Mouse (Mus musculus) cerebellum, postnatal 36 days (tissue): ENCODE measurements at regions not wholly inside any gene's neighbourhood (a gene's known extent, or its start where the extent isn't known, plus 50 kb on each side); places are given as distances from the start of the nearest gene placed in this dataset.
A peak's percentile ranks its signal among the peaks of the same experiment; 100 is the strongest.
"Not testable (repeated sequence)": the region's sequence is repeated elsewhere in the genome, so short reads cannot be mapped to it uniquely, and the experiment has no call there.

ENCODE experiments used
- DNase-seq, 2 experiments: peaks; one replicate each; pipeline ENCODE4 v3.0.0; 2021 to 2022; ENCODE audit warnings: mixed read lengths in 2 of 2

DNA sequence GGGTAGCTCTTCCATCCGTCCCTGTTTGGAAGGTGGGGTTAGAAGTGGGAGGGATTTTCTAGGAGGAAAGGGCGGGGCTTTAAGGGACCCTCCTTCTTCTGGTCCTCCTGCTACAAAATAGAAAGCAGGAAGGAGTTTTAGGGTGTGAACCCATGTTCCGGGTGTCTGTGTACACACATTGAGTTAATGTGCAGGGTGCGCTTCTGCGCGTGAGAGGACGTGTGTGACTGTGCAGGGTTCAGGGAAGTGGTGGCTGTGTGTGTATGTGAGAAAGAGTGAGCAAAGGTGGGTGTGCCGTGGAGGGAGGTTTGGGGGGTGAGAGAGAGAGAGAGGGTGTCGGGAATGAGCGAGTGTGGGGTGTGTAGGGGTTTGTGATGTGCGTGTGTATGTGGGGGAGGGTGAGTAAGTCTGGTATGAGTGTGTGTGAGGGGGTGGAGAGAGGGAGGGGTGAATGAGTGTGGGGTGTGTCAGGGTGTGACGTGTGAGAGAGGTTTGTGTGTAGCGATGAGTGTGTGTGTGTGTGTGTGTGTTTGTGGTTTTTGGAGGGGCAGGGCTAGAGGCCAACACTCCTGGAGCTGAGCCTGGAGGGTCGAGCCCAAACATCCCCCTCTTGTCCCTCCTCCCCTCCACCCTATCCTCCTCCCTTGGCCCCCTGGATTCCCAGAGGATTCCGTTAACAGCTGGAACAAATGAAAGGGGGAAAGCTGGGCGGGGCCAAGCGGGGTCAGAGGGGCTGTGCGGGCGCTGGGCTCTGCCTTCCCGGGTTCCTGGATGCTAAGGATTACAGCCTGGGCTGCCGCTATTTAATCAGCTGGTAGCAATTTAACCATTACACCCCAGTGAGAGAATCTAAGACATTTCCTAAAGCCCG is 95.3 kb upstream of the Med13l start:
- no peak for DNase-seq

DNA sequence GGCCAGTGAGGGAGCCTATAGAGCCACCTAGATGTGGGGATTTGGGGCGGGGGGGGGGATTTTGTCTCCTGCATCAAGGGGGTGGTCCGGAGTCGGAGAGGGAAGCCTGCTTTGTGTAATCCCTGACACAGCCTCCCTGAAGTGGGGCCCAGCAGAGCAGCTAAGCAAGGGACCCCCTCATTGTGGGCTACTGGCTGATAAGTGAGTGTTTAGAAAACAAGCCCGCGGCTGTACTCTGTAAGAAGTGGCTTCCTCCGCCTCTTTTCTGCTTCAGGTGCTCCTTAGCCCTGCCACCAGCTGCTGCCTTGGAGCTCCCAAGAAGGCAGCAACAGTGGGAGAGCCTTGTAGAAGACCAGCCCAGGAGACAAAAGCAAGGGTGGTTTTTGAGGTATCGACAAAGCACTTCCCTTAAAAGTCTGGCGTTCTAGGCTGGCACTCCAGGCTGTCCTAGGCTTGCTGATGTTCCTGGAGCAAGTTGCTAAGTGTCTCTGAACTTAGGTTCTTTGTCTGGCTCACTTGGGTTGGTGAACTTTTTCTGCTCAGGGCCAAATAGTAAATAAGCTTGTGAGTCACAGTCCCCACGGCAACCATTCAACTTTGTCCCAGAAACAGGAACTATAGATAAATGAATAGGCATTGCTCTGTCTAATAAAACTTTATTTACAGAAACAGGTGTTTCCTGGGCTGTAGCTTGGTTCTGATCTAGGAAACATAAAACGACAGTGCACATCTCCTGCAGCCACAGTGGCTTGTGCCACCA is 94.3 kb upstream of the Med13l start:
- DNase-seq: no peak

DNA sequence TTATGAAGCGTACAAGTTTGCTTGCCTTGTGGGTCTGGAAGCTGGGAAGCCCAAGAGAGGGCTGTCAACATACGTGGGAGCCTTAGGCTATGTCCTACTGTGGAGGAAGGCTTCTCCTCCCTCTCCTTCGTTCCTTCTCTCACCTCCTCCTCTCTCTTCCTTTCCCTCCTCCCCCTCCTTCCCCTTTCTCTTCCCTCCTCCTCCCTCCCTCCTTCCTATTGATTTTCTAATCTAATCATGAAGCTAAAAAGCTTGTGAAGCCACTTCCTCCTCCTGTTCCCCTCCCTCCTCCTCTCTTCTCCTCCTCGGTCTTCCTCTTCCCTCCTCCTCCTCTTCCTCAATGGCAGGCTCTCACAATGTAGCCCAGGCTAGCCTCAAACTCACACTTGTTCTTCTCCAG is 91.7 kb upstream of the Med13l start:
- DNase-seq: no peak

DNA sequence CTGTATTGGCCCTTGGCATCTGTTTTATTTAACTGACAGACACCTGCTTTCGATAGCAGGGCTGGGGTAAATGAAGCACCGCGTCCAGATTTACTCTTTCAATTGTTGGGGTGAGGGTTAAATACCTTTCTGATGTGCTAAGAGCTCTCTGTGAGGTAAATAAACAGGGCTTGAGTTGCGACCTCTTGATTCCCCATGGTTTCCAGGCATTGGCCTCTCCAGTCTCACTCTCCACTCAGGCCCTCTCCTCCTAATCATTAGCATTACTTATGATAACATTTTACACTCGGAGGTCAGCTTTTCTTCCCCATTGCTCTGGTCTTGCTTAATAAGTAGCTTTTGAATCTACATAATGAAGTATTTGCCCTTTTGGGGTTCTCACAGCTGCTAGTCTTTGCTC is 88.9 kb upstream of the Med13l start:
- no peak for DNase-seq

DNA sequence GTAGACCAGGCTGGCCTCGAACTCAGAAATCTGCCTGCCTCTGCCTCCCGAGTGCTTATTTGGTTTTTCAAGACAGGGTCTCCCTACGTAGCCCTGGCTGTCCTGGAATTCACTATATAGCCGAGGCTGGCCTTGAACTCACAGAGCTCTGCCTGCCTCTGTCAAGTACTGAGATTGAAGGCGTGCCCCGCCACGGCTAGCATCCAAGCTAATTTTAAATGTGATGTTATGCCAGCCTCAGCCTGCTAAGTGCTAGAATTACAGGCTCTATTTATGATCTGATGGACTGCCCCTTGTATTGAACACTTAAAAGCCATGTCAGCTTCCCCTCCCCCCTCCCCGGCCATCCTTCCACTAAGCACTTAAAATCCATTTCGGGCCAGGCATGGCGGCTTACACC is 88.2 kb upstream of the Med13l start:
- no peak for DNase-seq

GRCm38 (mm10) chr5:118473128-118473730 is 87.2 kb upstream of the Med13l start:
- DNase-seq: no peak

DNA sequence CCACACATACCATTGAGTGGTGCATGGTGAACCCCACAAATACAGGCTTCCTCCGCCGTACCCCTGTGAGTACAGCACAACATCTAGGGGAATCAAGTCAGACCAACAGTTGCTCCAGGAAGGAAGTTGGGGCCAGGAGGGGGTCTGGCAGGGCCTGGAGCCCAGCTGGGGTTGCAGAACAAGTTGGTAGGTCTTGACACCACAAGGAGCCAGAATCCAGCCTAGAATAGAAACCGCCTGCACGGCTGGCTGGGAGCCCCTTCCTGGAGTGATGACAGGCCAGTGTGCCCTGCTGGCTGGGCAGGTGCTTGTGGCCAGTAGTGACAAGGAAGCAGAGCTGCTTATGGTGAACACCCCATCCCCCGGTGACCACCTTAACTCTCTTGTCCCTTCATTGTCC is 83.9 kb upstream of the Med13l start:
- DNase-seq: no peak

DNA sequence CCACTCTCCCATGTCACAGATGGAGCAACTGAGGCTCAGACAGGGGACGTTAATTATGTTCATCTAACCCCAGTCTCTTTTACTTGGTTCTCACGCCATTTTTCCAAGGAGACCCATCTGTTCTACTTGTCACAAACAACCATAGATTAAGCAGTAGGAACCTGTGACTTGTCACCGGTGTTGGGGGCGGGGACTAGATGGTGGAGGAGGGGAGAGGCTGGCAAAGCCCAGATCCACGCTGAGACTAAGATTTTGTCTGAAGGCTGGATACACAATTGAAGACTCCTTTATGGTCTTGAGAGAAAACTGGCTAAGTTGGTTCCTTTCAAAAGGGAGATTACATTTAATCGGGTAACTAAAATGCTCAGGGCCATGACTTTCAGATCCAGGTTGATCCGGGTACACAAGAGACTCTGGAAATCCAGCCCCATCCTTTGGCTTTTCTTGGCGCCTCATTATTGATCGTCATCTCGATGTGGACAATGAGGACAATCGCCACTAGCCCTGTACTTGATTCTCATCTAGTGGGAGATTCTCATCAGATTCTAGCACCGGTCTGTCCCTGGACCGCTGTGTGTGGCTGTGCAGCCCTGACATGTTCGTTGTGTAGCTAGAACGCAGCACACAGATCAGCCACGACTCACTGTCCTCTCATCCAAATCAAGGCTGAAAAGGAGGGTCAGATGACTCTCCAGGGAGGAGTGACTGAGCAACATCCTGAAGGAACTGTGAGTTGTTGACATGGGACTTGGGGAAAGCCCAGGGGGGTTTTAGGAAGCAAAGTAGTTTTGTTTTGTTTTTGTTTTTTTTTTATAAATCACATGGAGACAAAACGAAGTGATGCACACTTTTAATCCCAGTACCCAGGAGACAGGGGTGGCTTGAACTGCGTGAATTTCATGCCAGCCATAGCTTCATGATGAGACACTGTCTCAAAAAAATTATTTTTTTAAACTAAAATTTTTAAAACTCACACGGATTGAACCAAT is 83.1 kb upstream of the Med13l start:
- DNase-seq: no peak

- peak; percentile 10 to 13 for DNase-seq
Measured at GRCm38 (mm10) chr5:118478120-118478768, 82.2 kb upstream of the Med13l start.

DNA sequence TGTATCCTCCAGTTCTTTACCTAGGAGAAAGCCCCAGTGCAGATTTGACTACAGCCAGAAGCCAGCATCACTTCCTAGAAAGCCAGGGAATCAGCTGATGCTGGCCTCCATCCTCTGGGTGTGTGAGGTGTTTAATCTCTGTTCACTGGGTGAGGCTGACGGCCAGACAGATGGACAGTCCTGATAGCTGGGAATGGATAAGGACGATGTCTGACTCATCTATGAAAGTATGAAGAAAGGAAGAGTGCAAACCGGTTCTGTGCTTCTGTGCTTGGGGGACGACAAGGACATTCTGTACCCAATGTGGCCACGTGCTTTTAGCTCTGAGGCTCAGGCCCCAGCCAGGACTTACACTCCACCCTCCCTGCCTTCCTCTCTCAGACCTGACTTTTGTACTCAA is 80.5 kb upstream of the Med13l start:
- DNase-seq: no peak

GRCm38 (mm10) chr5:118480965-118481793 is 79.3 kb upstream of the Med13l start:
- no peak for DNase-seq

GRCm38 (mm10) chr5:118481794-118482049 is 78.8 kb upstream of the Med13l start:
- no peak for DNase-seq

- no peak for DNase-seq
Measured at GRCm38 (mm10) chr5:118482598-118482997, 77.9 kb upstream of the Med13l start.

GRCm38 (mm10) chr5:118483001-118483400 is 77.5 kb upstream of the Med13l start:
- DNase-seq: no peak

GRCm38 (mm10) chr5:118483532-118483931 is 76.9 kb upstream of the Med13l start:
- DNase-seq: no peak

DNA sequence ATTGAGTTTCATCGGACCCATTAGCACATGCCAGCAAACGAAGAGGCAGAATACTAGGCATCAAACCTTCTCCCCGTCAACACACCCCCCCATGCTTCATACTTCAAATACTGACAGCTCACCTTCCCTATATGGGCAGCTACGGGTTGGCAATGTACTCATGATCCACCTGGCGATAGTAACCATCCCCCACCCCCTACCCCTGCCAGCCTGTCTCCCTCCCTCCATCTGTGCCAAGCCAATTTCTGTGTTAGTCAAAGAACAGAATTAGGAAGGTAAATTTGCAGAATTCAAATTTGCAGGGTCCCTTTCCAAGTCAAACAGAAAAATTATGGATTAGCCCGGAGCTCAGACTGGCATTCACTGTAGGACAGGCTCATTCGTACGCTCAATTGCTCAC is 75.3 kb upstream of the Med13l start:
- DNase-seq: no peak

DNA sequence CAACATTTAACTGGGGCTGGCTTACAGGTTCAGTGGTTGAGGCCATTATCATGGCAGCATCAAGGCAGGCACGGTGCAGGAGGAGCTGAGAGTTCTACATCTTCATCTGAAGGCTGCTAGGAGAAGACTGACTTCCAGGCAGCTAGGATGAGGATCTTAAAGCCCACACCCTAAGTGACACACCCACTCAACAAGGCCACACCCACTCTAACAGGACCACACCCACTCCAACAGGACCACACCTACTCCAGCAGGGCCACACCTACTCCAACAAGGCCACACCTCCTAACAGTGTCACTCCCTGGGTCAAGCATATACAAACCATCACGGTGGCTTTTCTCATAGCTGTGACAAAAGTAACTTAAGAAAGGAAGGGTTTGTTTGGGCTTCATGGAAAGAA is 68.0 kb upstream of the Med13l start:
- not testable (repeated sequence) for DNase-seq

DNA sequence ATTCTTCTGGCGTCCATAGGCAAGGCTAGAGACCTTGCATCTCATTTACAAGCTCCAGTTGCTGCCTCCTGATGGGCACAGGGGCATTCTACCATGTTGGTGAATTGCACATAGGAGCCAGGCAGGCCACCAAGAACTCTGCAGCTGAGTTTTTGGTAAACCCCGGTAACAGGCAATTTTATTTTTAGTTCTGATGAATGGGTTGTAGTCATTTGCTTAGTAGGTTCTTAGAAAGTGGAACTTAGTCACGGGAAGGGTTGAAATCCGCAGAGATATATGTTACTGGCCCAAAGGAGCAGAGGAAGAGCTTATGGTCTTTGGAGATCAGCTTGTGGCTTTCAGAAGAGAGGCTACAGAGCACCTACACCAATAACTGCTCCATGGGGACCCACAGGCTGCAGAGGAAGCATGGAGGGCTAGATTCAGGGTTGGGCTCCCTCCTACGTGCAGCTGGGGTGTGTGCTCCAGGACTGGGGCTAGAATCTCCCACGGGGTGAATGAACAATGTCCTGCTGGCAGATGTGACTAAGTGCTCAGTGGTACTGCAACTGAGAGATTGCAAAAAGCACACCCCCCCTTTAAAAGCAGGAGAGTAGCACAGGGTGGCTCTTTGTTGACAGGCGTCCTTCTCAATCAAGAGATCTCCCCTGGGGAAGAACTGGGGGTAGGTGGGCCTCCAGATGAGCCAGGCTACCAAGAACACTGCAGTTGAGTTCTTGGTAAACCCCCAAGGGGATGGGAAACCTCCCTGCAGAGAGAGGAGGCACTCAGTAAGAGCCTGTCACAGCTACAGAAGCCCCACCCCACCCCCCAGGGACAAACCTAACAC is 65.6 kb upstream of the Med13l start:
- no peak for DNase-seq

DNA sequence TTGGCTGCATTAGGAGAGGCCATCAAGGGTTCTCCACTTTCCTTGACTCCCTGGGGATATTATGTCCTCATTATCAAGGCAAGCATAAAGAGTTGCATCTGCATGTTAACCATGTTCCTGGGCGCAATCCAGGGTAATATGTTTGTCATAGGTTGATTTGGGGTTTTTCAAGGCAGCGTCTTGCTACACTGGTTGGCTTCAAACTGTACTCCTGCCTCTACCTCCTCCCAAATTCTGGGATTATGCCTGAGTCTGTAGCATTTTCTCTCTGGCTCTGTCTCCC is 65.1 kb upstream of the Med13l start:
- DNase-seq: no peak

GRCm38 (mm10) chr5:118501624-118502023 is 58.9 kb upstream of the Med13l start:
- no peak for DNase-seq

GRCm38 (mm10) chr5:118502991-118503390 is 57.5 kb upstream of the Med13l start:
- DNase-seq: peak in 1 of 2 experiments; percentile 7
